Mouse (Mus musculus) small intestine, adult 2 months (tissue): ENCODE data around the gene Usmg5. TPM values are rescaled to one million over a fixed set of nuclear protein-coding genes. Genes with fewer than 3 reads are reported as not detected.

Source experiments
- H3K27ac ChIP-seq: fragments of 200-500 bp; 2 replicates; pipeline ENCODE4 v1.5.1; 2012; ENCODE audit warnings: low read depth, low read length, control low read depth, inconsistent platforms; ENCODE audit not compliant: insufficient read depth
- H3K27me3 ChIP-seq: fragments of 200-500 bp; 2 replicates; pipeline ENCODE4 v1.6.1; 2012; ENCODE audit warnings: mild to moderate bottlenecking, moderate library complexity, low read length, inconsistent platforms; ENCODE audit not compliant: control insufficient read depth, insufficient read depth
- H3K36me3 ChIP-seq: fragments of 200-500 bp; 2 replicates; pipeline ENCODE4 v1.6.1; 2012; ENCODE audit warnings: mild to moderate bottlenecking, low read length, control low read depth, inconsistent platforms; ENCODE audit not compliant: control insufficient read depth, insufficient read depth
- H3K4me1 ChIP-seq: fragments of 200-500 bp; 2 replicates; pipeline ENCODE4 v1.6.1; 2012; ENCODE audit warnings: low read length, inconsistent platforms, mixed read lengths; ENCODE audit not compliant: control insufficient read depth, insufficient read depth, insufficient read length
- H3K4me3 ChIP-seq: fragments of 200-500 bp; 2 replicates; pipeline ENCODE4 v1.5.1; 2012; ENCODE audit warnings: low read depth, mild to moderate bottlenecking, control low read depth, inconsistent platforms, low read length, moderate library complexity
- CTCF ChIP-seq: fragments of 200-500 bp; IDR thresholded peaks from 2 replicates; pipeline ENCODE4 v1.5.1; 2012; ENCODE audit warnings: low read depth, mild to moderate bottlenecking, control low read depth, inconsistent platforms, low read length, moderate library complexity, mixed read lengths; ENCODE audit not compliant: insufficient replicate concordance, insufficient read length; ENCODE audit errors: extremely low read depth
- POLR2A ChIP-seq: fragments of 200-500 bp; IDR thresholded peaks from 2 replicates; pipeline ENCODE4 v1.6.1; 2012; ENCODE audit warnings: low read depth, mild to moderate bottlenecking, control low read depth, inconsistent platforms, low read length, moderate library complexity
- WGBS: fragments of 180-500 bp; shearing (Covaris S2); methylation state at CpG from one replicate; pipeline ENCODE4 v1.1.7; 2018; 5-methylcytosine and 5-hydroxymethylcytosine counted together
- polyA plus RNA-seq: library from polyadenylated mRNA; depleted of rRNA; stranded (reverse); fragments of >200 nt; gene quantifications from 2 replicates; pipeline ENCODE4 v1.2.3, GENCODE M21; 2012

Usmg5 gene
- polyA plus RNA-seq, 1 experiment = 34.7 TPM

GRCm38 (mm10) chr19:47130551-47131125 lies 40.2 kb upstream of the Usmg5 start:
- Histone ChIP-seq H3K27me3 (no peaks in the 10 kb centered on the region), H3K36me3 (peaks cover 61% of the 10 kb centered on the region), H3K4me3 (no peak overlapping the region), H3K27ac (no peak overlapping the region), H3K4me1 (peaks cover 7% of the 10 kb centered on the region)
- WGBS = 94% methylated on average over 15 of the region's 15 CpGs
- TF ChIP-seq POLR2A (no peak), CTCF (no peak)

GRCm38 (mm10) chr19:47128835-47129234 lies 38.4 kb upstream of the Usmg5 start:
- Histone ChIP-seq H3K4me1 (peaks cover 5% of the 10 kb centered on the region), H3K36me3 (peaks cover 70% of the 10 kb centered on the region), H3K27me3 (no peaks in the 10 kb centered on the region), H3K4me3 (no peak overlapping the region), H3K27ac (no peak overlapping the region)
- WGBS = 90% methylated on average over 11 of the region's 11 CpGs
- TF ChIP-seq POLR2A = no peak
- no peak for TF ChIP-seq CTCF

GRCm38 (mm10) chr19:47128164-47128563 lies 37.7 kb upstream of the Usmg5 start:
- H3K4me1 ChIP-seq = peaks cover 5% of the 10 kb centered on the region
- H3K36me3 ChIP-seq = peaks cover 70% of the 10 kb centered on the region
- TF ChIP-seq POLR2A (no peak), CTCF (no peak)
- 90% methylated on average over 10 of the region's 10 CpGs for WGBS
- H3K27me3 ChIP-seq = no peaks in the 10 kb centered on the region
- no peak overlapping the region for H3K4me3 ChIP-seq
- no peak overlapping the region for H3K27ac ChIP-seq

- Histone ChIP-seq H3K4me3 (no peak overlapping the region), H3K27ac (no peak overlapping the region), H3K27me3 (no peaks in the 10 kb centered on the region), H3K36me3 (peaks cover 45% of the 10 kb centered on the region), H3K4me1 (no peaks in the 10 kb centered on the region)
- TF ChIP-seq CTCF = peak; percentile 77; the same call in 1 of the 2 replicates
- TF ChIP-seq POLR2A = no peak
- 24% methylated on average over 2 of the region's 2 CpGs for WGBS
Observed at GRCm38 (mm10) chr19:47122802-47123201, 32.4 kb upstream of the Usmg5 start.

- 39% methylated on average over 4 of the region's 4 CpGs for WGBS
- H3K36me3 ChIP-seq = peaks cover 39% of the 10 kb centered on the region
Observed at GRCm38 (mm10) chr19:47121054-47121453, 30.6 kb upstream of the Usmg5 start.

GRCm38 (mm10) chr19:47118634-47119033 lies 28.2 kb upstream of the Usmg5 start:
- TF ChIP-seq POLR2A (no peak), CTCF (no peak)
- Histone ChIP-seq H3K4me1 (no peaks in the 10 kb centered on the region), H3K27ac (no peak overlapping the region), H3K27me3 (no peaks in the 10 kb centered on the region), H3K36me3 (peaks cover 41% of the 10 kb centered on the region), H3K4me3 (no peak overlapping the region)
- 72% methylated on average over 2 of the region's 2 CpGs for WGBS

More at GRCm38 (mm10) chr19:47121054-47121453, 30.6 kb upstream of the Usmg5 start:
- no peaks in the 10 kb centered on the region for H3K4me1 ChIP-seq
- H3K27me3 ChIP-seq = no peaks in the 10 kb centered on the region
- TF ChIP-seq POLR2A (no peak), CTCF (peak; percentile 45; the same call in 1 of the 2 replicates)
- no peak overlapping the region for H3K27ac ChIP-seq
- no peak overlapping the region for H3K4me3 ChIP-seq

GRCm38 (mm10) chr19:47104641-47105271 lies 14.3 kb upstream of the Usmg5 start:
- WGBS = 66% methylated on average over 9 of the region's 9 CpGs
- H3K4me1 ChIP-seq = peaks cover 6% of the 10 kb centered on the region; the same call in 1 of the 2 replicates
- H3K4me3 ChIP-seq = no peak overlapping the region
- peaks cover 65% of the 10 kb centered on the region for H3K36me3 ChIP-seq
- TF ChIP-seq POLR2A = no peak
- no peak for TF ChIP-seq CTCF
- H3K27me3 ChIP-seq = no peaks in the 10 kb centered on the region
- H3K27ac ChIP-seq = peak overlapping the region; percentile 75
